Comparison of ENCODE assay signal across 11 mouse cellular contexts in the genomic region with DNA sequence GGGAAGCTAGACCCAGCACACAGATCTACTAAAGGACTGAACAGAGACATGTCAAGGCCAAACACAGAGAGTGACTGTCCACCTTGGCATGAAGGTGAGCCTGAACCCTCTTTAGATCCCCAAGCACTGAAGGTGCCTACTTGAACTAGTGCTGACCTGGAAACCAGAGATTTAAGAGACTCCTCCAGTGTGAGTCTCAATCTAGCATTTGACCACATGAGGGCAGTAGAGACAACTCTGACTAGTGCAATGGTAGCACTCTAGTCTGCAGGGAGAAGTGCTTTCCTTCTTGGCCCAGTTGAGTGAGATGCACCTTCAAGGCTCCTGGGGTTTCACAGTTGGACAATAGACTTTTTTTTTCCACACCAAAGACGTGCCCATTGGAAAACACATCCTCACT. TPM values are rescaled to one million over a fixed set of nuclear protein-coding genes. Genes with fewer than 3 reads are reported as not detected.
DNase-seq lines count a peak whose midpoint lies in the region; ATAC-seq lines count a peak whose summit lies in the region.
"Had no signal": no experiment of that assay in that cellular context is flagged by ENCODE, and none has a peak within 500 bp of the region (broad histone marks: within the 10 kb centered on the region; RNA-seq: fewer than 3 reads in every experiment).

No protein-coding gene starts in this region.

- no peak overlapping the region for H3K9ac ChIP-seq in forebrain, embryonic 13.5 days
- H3K9ac ChIP-seq: heart, embryonic 13.5 days; neural tube, embryonic 12.5 days had no signal

- no peak; the same call in 1 of the 2 replicates for ATAC-seq in cerebellum, adult (ENCODE audit: insufficient number of reproducible peaks, low FRiP score, low TSS enrichment)
- ATAC-seq in forebrain, embryonic 13.5 days, result peak; percentile 59
- peak; percentile 73 for ATAC-seq in megakaryocyte-erythroid progenitor cell, adult 5-6 weeks (replicated peaks; ENCODE audit: low FRiP score, low TSS enrichment, poor library complexity, severe bottlenecking)
- ATAC-seq: Patski had no signal

- peaks cover 49% of the 10 kb centered on the region for H3K36me3 ChIP-seq in forebrain, embryonic 13.5 days (ENCODE audit: poor library complexity, severe bottlenecking)

- H3K4me3 ChIP-seq in forebrain, embryonic 13.5 days, result no peak overlapping the region
- H3K4me3 ChIP-seq: heart, embryonic 13.5 days; neural tube, embryonic 12.5 days had no signal

- no peak overlapping the region for H3K27ac ChIP-seq in forebrain, embryonic 13.5 days
- H3K27ac ChIP-seq: heart, embryonic 13.5 days; neural tube, embryonic 12.5 days had no signal

- WGBS in forebrain, embryonic 13.5 days, result 40% methylated on average over 1 of the region's 1 CpGs

- H3K9me3 ChIP-seq in forebrain, embryonic 13.5 days (replicated peaks), result no peaks in the 10 kb centered on the region; the same call in 1 of the 2 replicates
- H3K9me3 ChIP-seq: heart, embryonic 13.5 days; neural tube, embryonic 12.5 days had no signal

- no peaks in the 10 kb centered on the region for H3K27me3 ChIP-seq in forebrain, embryonic 13.5 days
- H3K27me3 ChIP-seq: heart, embryonic 13.5 days; neural tube, embryonic 12.5 days; Patski had no signal

- H3K4me1 ChIP-seq in forebrain, embryonic 13.5 days, result peaks cover 4% of the 10 kb centered on the region; the same call in 1 of the 2 replicates
- H3K4me1 ChIP-seq: heart, embryonic 13.5 days had no signal

- DNase-seq in cerebellum, adult 11 months, result peak; percentile 56
- DNase-seq in 3T3-L1 (ENCODE audit: low read depth, low spot score), result peak; percentile 85
- DNase-seq in brain, embryonic 18.5 days (ENCODE audit: low read depth, low spot score), result peak; percentile 24
- DNase-seq in kidney, postnatal 25 days, result peak; percentile 50 to 75
- DNase-seq in spleen, postnatal 4 days (ENCODE audit: low spot score in 2 of 2), result peak; percentile 55 to 75

- no peak overlapping the region for H3K4me2 ChIP-seq in forebrain, embryonic 13.5 days
- H3K4me2 ChIP-seq: heart, embryonic 13.5 days; neural tube, embryonic 12.5 days had no signal

RNA-seq across cellular contexts. Expression of a gene that starts 20.5 kb away (rescaled TPM):
- 23.0 and 28.3 TPM in 2 replicates for polyA plus RNA-seq in forebrain, embryonic 13.5 days (2015; fragmentation: Nextera tagmentation; extraction: Ambion mirVana)
- 0.45 TPM in 1 of 2 replicates, not detected in the other for total RNA-seq in megakaryocyte-erythroid progenitor cell, adult 5-6 weeks (2014; fragmentation: Nextera tagmentation)
- not detected in 2 replicates for total RNA-seq in megakaryocyte-erythroid progenitor cell, adult 5-6 weeks (2017)

RNA-seq across cellular contexts. Expression of a gene that starts 46.4 kb away (rescaled TPM):
- 2.8 and 3.5 TPM in 2 replicates for polyA plus RNA-seq in forebrain, embryonic 13.5 days (2015; fragmentation: Nextera tagmentation; extraction: Ambion mirVana)
- not detected in 2 replicates for total RNA-seq in megakaryocyte-erythroid progenitor cell, adult 5-6 weeks (2014; fragmentation: Nextera tagmentation)
- not detected in 2 replicates for total RNA-seq in megakaryocyte-erythroid progenitor cell, adult 5-6 weeks (2017)

RNA-seq across cellular contexts. Expression of a gene that starts 47.3 kb away (rescaled TPM):
- polyA plus RNA-seq in forebrain, embryonic 13.5 days (2015; fragmentation: Nextera tagmentation; extraction: Ambion mirVana), result 79.8 and 98.9 TPM in 2 replicates
- total RNA-seq in megakaryocyte-erythroid progenitor cell, adult 5-6 weeks (2014; fragmentation: Nextera tagmentation), result 142 and 165 TPM in 2 replicates
- total RNA-seq in megakaryocyte-erythroid progenitor cell, adult 5-6 weeks (2017), result 73.2 and 106 TPM in 2 replicates

Comparison
In these comparisons a context has a peak if more than half of its experiments do, and no peak if none do; other contexts are left out.
1. DNase-seq: peak in every context shown above with its lines; median percentile 85 in 3T3-L1; 65 in spleen, postnatal 4 days; 62 in kidney, postnatal 25 days; 56 in cerebellum, adult 11 months; 24 in brain, embryonic 18.5 days.